Mouse (Mus musculus): ENCODE data around the gene Uty. TPM values are rescaled to one million over a fixed set of nuclear protein-coding genes. Genes with fewer than 3 reads are reported as not detected.

Uty gene
- 27.7 TPM for polyA plus RNA-seq (2015; fragmentation: Illumina TruSeq; extraction: RNeasy Lipid Tissue Mini Kit (QIAGEN cat#74804); ENCODE audit: insufficient read depth, low replicate concordance)

DNA sequence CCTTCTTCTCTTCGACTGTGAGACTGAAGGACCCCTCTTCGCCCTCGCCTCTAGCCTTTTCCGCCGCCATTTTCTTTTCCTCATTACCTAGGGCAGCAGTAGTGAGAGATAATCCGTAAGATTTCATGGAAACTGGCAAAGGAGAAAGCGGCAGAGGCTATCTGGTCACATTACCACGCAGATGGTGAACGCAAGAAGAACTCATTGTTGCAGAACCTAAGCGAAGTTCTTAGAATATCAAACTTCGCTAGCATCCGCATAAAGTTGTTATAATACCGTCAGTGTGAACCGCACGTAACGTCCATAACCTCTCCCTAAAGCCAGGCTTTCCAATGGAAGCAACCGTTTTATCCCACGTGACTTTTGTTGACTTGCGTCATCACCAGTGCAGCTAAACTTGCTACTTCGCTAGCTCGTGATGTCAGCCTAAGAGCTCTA lies at the start of gene Uty:
Gene Uty (minus strand): TSS at position 334 of the 438 bp plus-strand sequence.

GRCm38 (mm10) chrY:1286171-1286795 lies 40.7 kb upstream of the Uty start, which contains the start of gene Ddx3y:
Gene Ddx3y (minus strand): TSS chrY:1286629.

Other genes starting within 250 kb of the Uty start
- gene Eif2s3y, start 235.2 kb downstream of the Uty start, polyA plus RNA-seq (2015; fragmentation: Illumina TruSeq; extraction: RNeasy Lipid Tissue Mini Kit (QIAGEN cat#74804); ENCODE audit: insufficient read depth, low replicate concordance), result 227 TPM
- 134 TPM for gene Ddx3y, start 40.9 kb upstream of the Uty start, polyA plus RNA-seq (2015; fragmentation: Illumina TruSeq; extraction: RNeasy Lipid Tissue Mini Kit (QIAGEN cat#74804); ENCODE audit: insufficient read depth, low replicate concordance)
- gene Usp9y, start 214.0 kb upstream of the Uty start, polyA plus RNA-seq (2015; fragmentation: Illumina TruSeq; extraction: RNeasy Lipid Tissue Mini Kit (QIAGEN cat#74804); ENCODE audit: insufficient read depth, low replicate concordance), result not detected